Mouse (Mus musculus) erythroblast, embryonic 14.5 days (primary cell): ENCODE results near the gene Ciita.

Experiments used
- GATA1 ChIP-seq: IDR thresholded peaks from 2 replicates; pipeline ENCODE4 v1.6.1; 2012; ENCODE audit warnings: low read length, inconsistent platforms, mixed read lengths
- TAL1 ChIP-seq: IDR thresholded peaks from 3 replicates; pipeline ENCODE4 v1.6.1; 2012; ENCODE audit warnings: low read length, inconsistent platforms, mixed read lengths

- TF ChIP-seq GATA1: no peak
- no peak for TF ChIP-seq TAL1
Observed at GRCm38 (mm10) chr16:10518030-10518429, 38.2 kb downstream of the Ciita start.
